Mouse (Mus musculus) heart, adult 2 months (tissue): ENCODE results near the gene Nppc. TPM values are rescaled to one million over a fixed set of nuclear protein-coding genes. Genes with fewer than 3 reads are reported as not detected.

Source experiments
- DNase-seq, 2 experiments: peaks; one replicate each; pipeline ENCODE4 v3.0.0; 2021
- H3K27ac ChIP-seq: fragments of 200-600 bp; 2 replicates; pipeline ENCODE4 v1.8.1; 2022
- H3K27me3 ChIP-seq: fragments of 200-500 bp; 2 replicates; pipeline ENCODE4 v1.6.1; 2012; ENCODE audit warnings: mild to moderate bottlenecking, low read length, inconsistent platforms, mixed read lengths; ENCODE audit not compliant: control insufficient read depth, insufficient read depth
- H3K36me3 ChIP-seq: fragments of 200-500 bp; 2 replicates; pipeline ENCODE4 v1.6.1; 2012; ENCODE audit warnings: low read length, inconsistent platforms; ENCODE audit not compliant: control insufficient read depth, insufficient read depth
- H3K4me1 ChIP-seq: fragments of 200-500 bp; 2 replicates; pipeline ENCODE4 v1.6.1; 2011; ENCODE audit warnings: low read length; ENCODE audit not compliant: control insufficient read depth, insufficient read depth
- H3K4me3 ChIP-seq: fragments of 200-600 bp; 2 replicates; pipeline ENCODE4 v1.8.1; 2022
- H3K79me2 ChIP-seq: fragments of 200-500 bp; replicated peaks from 2 replicates; pipeline ENCODE4 v1.6.1; 2012; ENCODE audit warnings: mild to moderate bottlenecking, inconsistent platforms, low read length, moderate library complexity, mixed read lengths; ENCODE audit not compliant: control insufficient read depth, insufficient read depth
- H3K9ac ChIP-seq: fragments of 200-500 bp; 2 replicates; pipeline ENCODE4 v1.6.1; 2012; ENCODE audit warnings: low read depth, mild to moderate bottlenecking, control low read depth, inconsistent platforms, low read length, mixed read lengths
- CTCF ChIP-seq: fragments of 200-600 bp; IDR thresholded peaks from 2 replicates; pipeline ENCODE4 v1.8.1; 2022; ENCODE audit warnings: antibody characterized with exemption, mild to moderate bottlenecking, moderate library complexity
- EP300 ChIP-seq: fragments of 200-500 bp; IDR thresholded peaks from 2 replicates; pipeline ENCODE4 v1.6.1; 2011; ENCODE audit warnings: low read depth, low read length, control low read depth; ENCODE audit not compliant: insufficient read depth
- POLR2A ChIP-seq: fragments of 200-500 bp; IDR thresholded peaks from 2 replicates; pipeline ENCODE4 v1.6.1; 2011; ENCODE audit warnings: mild to moderate bottlenecking, low read depth, low read length, control low read depth; ENCODE audit not compliant: insufficient read depth
- WGBS: fragments of 180-500 bp; shearing (Covaris S2); methylation state at CpG from one replicate; pipeline ENCODE4 v1.1.7; 2018; 5-methylcytosine and 5-hydroxymethylcytosine counted together
- intact Hi-C: fragments of 180-260 bp; cut with DNase I; formaldehyde crosslinking; loops from one replicate; pipeline ENCODE4 v1.15.1; 2025
- long read RNA-seq: library from polyadenylated mRNA; stranded (forward); transcript quantifications from one replicate; pipeline ENCODE4 v2.0.0, GENCODE M21; 2021
- polyA plus RNA-seq: library from polyadenylated mRNA; depleted of rRNA; stranded (reverse); fragments of >200 nt; gene quantifications from 2 replicates; pipeline ENCODE4 v1.2.3, GENCODE M21; 2012; rRNA removed
- total RNA-seq, 2 experiments: library from RNA; stranded (reverse); gene quantifications; 2 replicates each; pipeline ENCODE4 v1.2.3; 2021

Gene Nppc
- not detected for total RNA-seq
- polyA plus RNA-seq, result 0.14 TPM in 1 of 2 replicates, not detected in the other
- long read RNA-seq, result 0 reads

DNA sequence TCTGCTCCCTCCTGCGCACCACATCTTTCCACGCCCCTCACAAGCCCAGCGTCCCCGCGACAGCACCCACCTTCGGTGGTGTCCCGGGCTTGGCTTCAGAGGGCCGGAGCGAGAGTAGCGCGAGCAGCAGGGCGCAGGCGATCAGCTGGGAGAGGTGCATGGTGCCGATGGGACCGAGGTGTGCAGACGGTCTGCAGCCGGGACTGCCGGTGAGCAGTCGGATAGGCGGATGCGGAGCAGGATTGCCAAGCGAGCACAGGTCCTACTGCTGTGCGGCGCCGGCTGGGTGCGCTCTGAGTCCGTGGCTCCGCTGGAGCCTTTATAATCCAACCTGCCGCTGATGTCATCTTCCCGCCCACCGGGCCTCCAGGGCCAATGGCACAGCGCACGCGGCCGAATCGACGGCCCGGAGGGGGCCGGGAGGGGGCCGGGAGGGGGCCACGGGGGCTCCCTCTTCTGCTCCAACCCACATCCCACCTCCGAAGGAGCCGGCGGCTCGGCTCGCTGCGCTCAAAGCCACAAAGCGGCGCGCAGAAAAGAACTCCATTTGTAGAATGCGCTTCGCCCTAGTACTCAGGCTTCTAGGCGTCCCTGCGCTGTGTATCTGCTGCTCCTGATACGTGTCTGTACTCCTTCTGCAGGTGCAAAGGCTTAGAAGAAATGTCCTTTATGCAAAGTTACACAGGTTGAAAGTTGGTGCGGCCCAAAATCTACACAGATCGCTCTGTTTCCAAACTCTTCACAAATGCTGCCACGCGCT lies at the start of gene Nppc:
TSS of gene Nppc (minus strand) at position 293 of the 760 bp plus-strand sequence.
- DNase-seq, result peak; percentile 66
- Histone ChIP-seq H3K4me1 (peaks cover 2% of the 10 kb centered on the region; the same call in 1 of the 2 replicates), H3K9ac (no peak within 1 kb of the TSS), H3K36me3 (no peaks in the 10 kb centered on the region), H3K4me3 (peak within 1 kb of the TSS; percentile 42), H3K79me2 (no peaks in the 10 kb centered on the region), H3K27me3 (peaks cover 5% of the 10 kb centered on the region), H3K27ac (no peak within 1 kb of the TSS)
- TF ChIP-seq CTCF (peak; percentile 57), EP300 (no peak), POLR2A (no peak)
- WGBS, result 6% methylated on average over 59 of the region's 59 CpGs
- intact Hi-C loops, result no loop called here

- Histone ChIP-seq H3K79me2 (no peaks in the 10 kb centered on the region), H3K36me3 (no peaks in the 10 kb centered on the region; the same call in 1 of the 2 replicates), H3K27ac (no peak overlapping the region), H3K4me1 (peaks cover 3% of the 10 kb centered on the region), H3K27me3 (no peaks in the 10 kb centered on the region), H3K9ac (no peak overlapping the region), H3K4me3 (no peak overlapping the region)
- WGBS, result 62% methylated on average over 4 of the region's 4 CpGs
- TF ChIP-seq POLR2A (no peak), CTCF (no peak), EP300 (no peak)
- DNase-seq, result no peak
- intact Hi-C loops, result no loop called here
Measured at GRCm38 (mm10) chr1:86719391-86719790, 49.0 kb upstream of the Nppc start.

DNA sequence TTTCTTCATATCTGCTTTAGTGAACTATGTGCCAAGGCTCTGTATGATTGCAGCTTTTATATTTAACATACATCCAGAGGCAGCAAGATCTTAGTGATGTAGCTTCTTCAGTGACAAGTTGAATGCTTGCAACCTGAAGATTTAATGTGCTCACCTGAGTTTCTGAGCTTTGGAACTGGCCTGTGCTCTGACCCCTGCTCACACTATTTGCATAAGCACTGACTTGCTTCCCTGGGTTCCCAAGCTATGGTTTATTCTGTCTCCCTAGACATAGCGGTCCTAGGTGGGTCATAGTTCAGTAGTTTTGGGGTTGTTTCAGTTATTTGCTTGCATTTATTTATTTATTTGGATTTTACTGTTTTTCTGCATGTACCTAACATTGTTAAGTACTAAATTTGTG lies 47.8 kb upstream of the Nppc start:
- no peaks in the 10 kb centered on the region; the same call in 1 of the 2 replicates for H3K36me3 ChIP-seq
- 96% methylated on average over 1 of the region's 1 CpGs for WGBS
- TF ChIP-seq CTCF (no peak), POLR2A (no peak), EP300 (no peak)
- no peak overlapping the region for H3K9ac ChIP-seq
- no peak overlapping the region for H3K27ac ChIP-seq
- intact Hi-C loops, result no loop called here
- no peaks in the 10 kb centered on the region for H3K27me3 ChIP-seq
- DNase-seq, result no peak
- peaks cover 3% of the 10 kb centered on the region for H3K4me1 ChIP-seq
- H3K4me3 ChIP-seq, result no peak overlapping the region
- H3K79me2 ChIP-seq, result no peaks in the 10 kb centered on the region

DNA sequence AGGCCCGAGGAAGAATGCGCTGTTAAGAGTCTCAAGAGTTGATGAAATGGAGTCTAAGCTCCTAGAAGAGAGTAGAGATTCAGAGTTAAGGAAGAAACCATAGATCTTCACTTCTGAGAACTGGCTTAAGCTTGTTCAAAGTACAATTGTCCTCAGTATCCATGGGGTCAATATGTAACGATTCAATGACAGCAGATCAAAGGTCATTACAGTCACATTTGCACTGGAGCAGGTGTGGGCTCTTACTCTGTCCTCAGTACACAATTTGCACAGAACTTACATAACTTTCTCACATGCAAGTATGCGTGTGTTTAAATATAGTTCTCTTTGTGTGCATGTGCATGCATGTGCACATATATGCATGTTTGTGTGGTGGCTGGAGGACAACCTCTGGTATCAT lies 42.7 kb upstream of the Nppc start:
- no peaks in the 10 kb centered on the region; the same call in 1 of the 2 replicates for H3K79me2 ChIP-seq
- TF ChIP-seq POLR2A (no peak), EP300 (no peak), CTCF (no peak)
- no peak overlapping the region for H3K27ac ChIP-seq
- no peaks in the 10 kb centered on the region; the same call in 1 of the 2 replicates for H3K36me3 ChIP-seq
- H3K9ac ChIP-seq, result no peak overlapping the region
- 97% methylated on average over 4 of the region's 4 CpGs for WGBS
- peaks cover 1% of the 10 kb centered on the region; the same call in 1 of the 2 replicates for H3K4me1 ChIP-seq
- intact Hi-C loops, result no loop called here
- H3K4me3 ChIP-seq, result no peak overlapping the region
- no peak for DNase-seq
- H3K27me3 ChIP-seq, result no peaks in the 10 kb centered on the region

DNA sequence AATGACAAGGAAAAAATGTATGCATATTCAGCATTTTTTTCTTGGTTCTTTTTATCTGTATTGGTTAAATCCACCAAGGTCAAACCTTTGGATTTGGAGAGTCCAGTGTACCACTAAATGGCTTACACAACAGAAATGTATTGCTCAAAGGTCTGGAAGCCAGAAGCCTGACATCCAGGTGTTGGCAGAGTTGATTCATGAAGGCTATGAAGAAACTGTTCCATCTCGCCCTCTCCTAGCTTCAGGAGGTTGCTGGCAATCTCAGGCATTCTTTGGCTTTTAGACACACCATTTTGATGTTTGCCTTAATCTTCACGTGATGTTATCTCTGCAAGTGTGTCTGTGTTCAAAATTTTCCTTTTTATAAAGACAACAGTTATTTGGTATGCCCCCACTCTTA lies 41.7 kb upstream of the Nppc start:
- Histone ChIP-seq H3K9ac (no peak overlapping the region), H3K4me3 (no peak overlapping the region), H3K4me1 (no peaks in the 10 kb centered on the region; the same call in 1 of the 2 replicates), H3K79me2 (no peaks in the 10 kb centered on the region; the same call in 1 of the 2 replicates), H3K27me3 (no peaks in the 10 kb centered on the region), H3K27ac (no peak overlapping the region), H3K36me3 (no peaks in the 10 kb centered on the region)
- WGBS, result 91% methylated on average over 2 of the region's 2 CpGs
- no peak for DNase-seq
- TF ChIP-seq EP300, result no peak
- no peak for TF ChIP-seq CTCF
- TF ChIP-seq POLR2A, result no peak
- intact Hi-C loops, result no loop called here

DNA sequence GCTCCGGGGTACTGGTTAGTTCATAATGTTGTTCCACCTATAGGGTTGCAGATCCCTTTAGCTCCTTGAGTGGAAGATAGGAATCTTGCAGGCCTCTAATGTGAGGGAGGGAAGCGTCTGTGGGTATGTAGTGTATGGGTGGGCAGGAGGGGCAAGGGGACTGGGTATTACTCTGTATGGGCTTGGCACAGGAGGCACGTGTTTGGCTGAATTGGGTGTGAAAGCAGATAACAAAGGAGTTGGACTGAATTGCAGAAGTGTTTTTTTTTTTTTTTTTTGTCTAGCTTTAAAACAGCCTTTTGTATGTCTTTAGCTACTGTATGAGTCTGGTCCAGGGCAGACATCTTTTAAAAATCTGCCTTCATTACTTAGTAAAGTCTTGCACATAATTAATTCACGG lies 39.2 kb upstream of the Nppc start:
- 80% methylated on average over 4 of the region's 4 CpGs for WGBS
- intact Hi-C loops, result no loop called here
- DNase-seq, result no peak
- Histone ChIP-seq H3K79me2 (no peaks in the 10 kb centered on the region; the same call in 1 of the 2 replicates), H3K27me3 (no peaks in the 10 kb centered on the region), H3K4me3 (no peak overlapping the region), H3K27ac (no peak overlapping the region), H3K36me3 (no peaks in the 10 kb centered on the region; the same call in 1 of the 2 replicates), H3K9ac (no peak overlapping the region), H3K4me1 (no peaks in the 10 kb centered on the region; the same call in 1 of the 2 replicates)
- TF ChIP-seq POLR2A (no peak), CTCF (no peak), EP300 (no peak)
